Mouse (Mus musculus) limb, embryonic 14.5 days (tissue): ENCODE results near the gene Klc1. TPM values are rescaled to one million over a fixed set of nuclear protein-coding genes. Genes with fewer than 3 reads are reported as not detected.

Source experiments
- ATAC-seq: fragments of 200-750 bp; cut with Nextera tagmentation; 2 replicates; pipeline ENCODE4 v1.8.0; 2017; ENCODE audit warnings: low read depth, moderate number of reproducible peaks, moderate TSS enrichment; ENCODE audit not compliant: low FRiP score
- DNase-seq: peaks from one replicate; pipeline ENCODE4 v3.0.0-alpha.2; 2015; ENCODE audit warnings: low spot score
- H3K27ac ChIP-seq: fragments of 300-500 bp; sonication (generic); replicated peaks from 2 replicates; pipeline ENCODE4 v1.5.1; 2014; ENCODE audit warnings: low read depth, mild to moderate bottlenecking, low read length, moderate library complexity, mixed read lengths
- H3K27me3 ChIP-seq: fragments of 300-500 bp; sonication (generic); 2 replicates; pipeline ENCODE4 v1.6.1; 2014; ENCODE audit warnings: low read length, mixed read lengths; ENCODE audit not compliant: control insufficient read depth, insufficient read depth
- H3K36me3 ChIP-seq: fragments of 300-500 bp; sonication (generic); 2 replicates; pipeline ENCODE4 v1.6.1; 2014; ENCODE audit warnings: mild to moderate bottlenecking, low read length, moderate library complexity, mixed read lengths; ENCODE audit not compliant: control insufficient read depth, insufficient read depth
- H3K4me1 ChIP-seq: fragments of 300-500 bp; sonication (generic); 2 replicates; pipeline ENCODE4 v1.6.1; 2014; ENCODE audit warnings: antibody characterized with exemption, low read length, mixed read lengths; ENCODE audit not compliant: control insufficient read depth, insufficient read depth
- H3K4me2 ChIP-seq: fragments of 300-500 bp; sonication (generic); replicated peaks from 2 replicates; pipeline ENCODE4 v1.6.1; 2014; ENCODE audit warnings: low read depth, mild to moderate bottlenecking, low read length, moderate library complexity; ENCODE audit not compliant: severe bottlenecking
- H3K4me3 ChIP-seq: fragments of 300-500 bp; sonication (generic); replicated peaks from 2 replicates; pipeline ENCODE4 v1.5.1; 2014; ENCODE audit warnings: low read length
- H3K9ac ChIP-seq: fragments of 300-500 bp; sonication (generic); 2 replicates; pipeline ENCODE4 v1.6.1; 2014; ENCODE audit warnings: mild to moderate bottlenecking, low read depth, low read length, moderate library complexity; ENCODE audit not compliant: severe bottlenecking
- H3K9me3 ChIP-seq: fragments of 300-500 bp; sonication (generic); 2 replicates; pipeline ENCODE4 v1.6.1; 2016; ENCODE audit warnings: low read length; ENCODE audit not compliant: control insufficient read depth
- POLR2A ChIP-seq: fragments of 200-500 bp; IDR thresholded peaks from 2 replicates; pipeline ENCODE4 v1.8.0; 2012; ENCODE audit warnings: inconsistent platforms, mild to moderate bottlenecking, moderate library complexity, borderline replicate concordance; ENCODE audit not compliant: insufficient read depth, insufficient read length; ENCODE audit errors: extremely low read depth
- WGBS: fragments of 180-500 bp; shearing (Covaris S2); extraction: QIAGEN DNeasy Blood & Tissue Kit; methylation state at CpG from one replicate; pipeline ENCODE4 v1.1.7; 2014; 5-methylcytosine and 5-hydroxymethylcytosine counted together
- polyA plus RNA-seq, 2 experiments: library from polyadenylated mRNA; depleted of rRNA in 1 of 2; stranded (reverse) in 1 of 2; unstranded in 1 of 2; fragments of >200 nt; fragmentation: Nextera tagmentation in 1 of 2; extraction: Ambion mirVana in 1 of 2; gene quantifications; 2 replicates each; pipeline versions ENCODE4 v1.2.1 to v1.2.3; 2012 to 2014

Klc1 gene
- polyA plus RNA-seq, 2 experiments, result 104 to 137 TPM

DNA sequence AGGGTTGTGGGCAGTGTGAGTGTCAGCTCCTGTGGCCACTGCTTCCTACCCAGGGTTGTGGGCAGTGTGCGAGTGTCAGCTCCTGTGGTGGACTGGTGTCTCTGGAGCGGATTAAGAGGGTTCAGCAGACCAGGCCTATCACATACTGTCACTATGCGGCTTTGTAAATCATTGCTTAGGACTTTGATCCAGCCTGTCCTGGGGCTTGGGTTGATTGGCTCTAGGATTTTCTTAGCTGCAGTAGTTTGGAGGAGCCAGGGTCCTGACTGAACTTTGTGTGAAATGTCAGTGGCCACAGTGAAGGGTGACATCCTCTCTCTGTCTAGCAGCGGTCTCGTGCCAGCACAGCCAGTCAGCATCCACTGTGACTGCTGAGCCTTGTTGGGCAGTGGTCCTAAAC is 31.4 kb downstream of the Klc1 start:
- no peak overlapping the region for H3K9ac ChIP-seq
- no peak overlapping the region for H3K27ac ChIP-seq
- no peak overlapping the region for H3K4me2 ChIP-seq
- no peaks in the 10 kb centered on the region for H3K4me1 ChIP-seq
- TF ChIP-seq POLR2A, result no peak
- no peaks in the 10 kb centered on the region for H3K27me3 ChIP-seq
- H3K4me3 ChIP-seq, result no peak overlapping the region
- H3K9me3 ChIP-seq, result no peaks in the 10 kb centered on the region
- 83% methylated on average over 5 of the region's 5 CpGs for WGBS
- DNase-seq (no peak), ATAC-seq (no peak)
- peaks cover 98% of the 10 kb centered on the region for H3K36me3 ChIP-seq

DNA sequence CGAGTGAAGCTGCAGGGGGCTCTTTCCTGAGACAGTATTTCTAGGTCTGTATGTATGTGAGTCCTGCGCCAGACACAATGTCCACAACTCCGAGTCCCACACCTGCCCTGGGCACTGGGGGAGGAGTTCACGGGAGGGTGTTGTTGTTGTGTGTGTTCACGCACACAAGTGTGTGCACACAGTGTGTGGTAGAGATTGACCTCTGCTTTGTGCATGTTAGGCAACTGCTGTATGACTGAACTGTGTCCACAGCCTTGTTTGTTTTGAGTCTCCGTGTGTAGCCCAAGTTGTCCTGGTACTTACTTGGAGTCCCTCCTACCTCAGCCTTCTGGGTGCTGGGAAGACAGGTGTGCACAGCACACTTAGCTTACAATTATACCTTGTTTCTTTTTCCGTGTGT is 32.0 kb downstream of the Klc1 start:
- no peak for TF ChIP-seq POLR2A
- no peak overlapping the region for H3K4me3 ChIP-seq
- H3K36me3 ChIP-seq, result peaks cover 98% of the 10 kb centered on the region
- H3K27ac ChIP-seq, result no peak overlapping the region
- DNase-seq (no peak), ATAC-seq (no peak)
- 95% methylated on average over 7 of the region's 7 CpGs for WGBS
- no peak overlapping the region for H3K9ac ChIP-seq
- H3K9me3 ChIP-seq, result no peaks in the 10 kb centered on the region
- no peak overlapping the region for H3K4me2 ChIP-seq
- H3K27me3 ChIP-seq, result no peaks in the 10 kb centered on the region
- no peaks in the 10 kb centered on the region for H3K4me1 ChIP-seq

- WGBS, result 91% methylated on average over 13 of the region's 13 CpGs
- no peaks in the 10 kb centered on the region for H3K4me1 ChIP-seq
- no peak for TF ChIP-seq POLR2A
These were observed 32.9 kb downstream of the Klc1 start for GRCm38 (mm10) chr12:111791474-111792104.

GRCm38 (mm10) chr12:111794102-111794501 is 35.5 kb downstream of the Klc1 start:
- WGBS, result 84% methylated on average over 21 of the region's 22 CpGs
- H3K27ac ChIP-seq, result no peak overlapping the region
- no peak for TF ChIP-seq POLR2A
- no peaks in the 10 kb centered on the region for H3K4me1 ChIP-seq
- DNase-seq (no peak), ATAC-seq (no peak)
- no peaks in the 10 kb centered on the region for H3K27me3 ChIP-seq
- no peak overlapping the region for H3K4me3 ChIP-seq
- H3K9me3 ChIP-seq, result no peaks in the 10 kb centered on the region
- H3K36me3 ChIP-seq, result peaks cover 94% of the 10 kb centered on the region
- no peak overlapping the region for H3K4me2 ChIP-seq
- H3K9ac ChIP-seq, result no peak overlapping the region

More at GRCm38 (mm10) chr12:111791474-111792104, 32.9 kb downstream of the Klc1 start:
- Histone ChIP-seq H3K27ac (no peak overlapping the region), H3K27me3 (no peaks in the 10 kb centered on the region), H3K36me3 (peaks cover 98% of the 10 kb centered on the region), H3K4me3 (no peak overlapping the region), H3K9ac (no peak overlapping the region), H3K4me2 (no peak overlapping the region), H3K9me3 (no peaks in the 10 kb centered on the region)
- ATAC-seq, result no peak
- DNase-seq, result no peak

DNA sequence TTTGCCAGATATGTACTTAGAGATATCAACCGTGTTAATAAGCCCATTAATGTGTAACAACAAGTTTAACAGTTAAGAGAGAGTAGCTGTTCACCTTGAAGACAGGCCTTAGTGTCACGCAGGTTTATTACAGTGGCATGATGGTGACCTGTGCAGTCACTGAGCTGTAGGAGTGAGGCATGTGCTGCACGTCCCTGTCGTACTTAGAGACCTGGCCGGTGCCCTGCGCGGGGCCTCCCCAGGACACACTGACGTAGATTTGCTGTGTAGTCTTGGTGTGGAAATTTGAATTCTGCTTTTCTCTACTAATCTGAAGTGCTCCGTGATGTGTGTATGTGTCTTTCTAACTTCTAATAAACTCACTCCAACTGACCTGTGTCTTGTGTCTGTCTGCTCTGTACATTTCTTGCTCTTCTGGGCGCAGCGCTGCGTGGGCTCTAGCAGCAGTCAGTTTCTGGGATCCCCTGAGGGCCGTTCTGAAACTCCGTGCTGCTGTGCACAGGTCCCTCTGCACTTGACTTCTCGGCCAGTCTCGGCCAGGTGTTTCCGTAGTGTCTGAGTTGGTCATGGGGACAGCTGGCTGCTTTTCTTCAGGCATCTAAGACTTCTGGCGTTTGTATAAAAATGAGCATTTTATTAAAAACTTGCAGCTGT is 36.0 kb downstream of the Klc1 start:
- no peaks in the 10 kb centered on the region for H3K9me3 ChIP-seq
- no peak overlapping the region for H3K4me3 ChIP-seq
- no peaks in the 10 kb centered on the region for H3K27me3 ChIP-seq
- no peak overlapping the region for H3K4me2 ChIP-seq
- peaks cover 93% of the 10 kb centered on the region for H3K36me3 ChIP-seq
- no peak for TF ChIP-seq POLR2A
- ATAC-seq (no peak), DNase-seq (no peak)
- no peak overlapping the region for H3K27ac ChIP-seq
- H3K9ac ChIP-seq, result no peak overlapping the region
- H3K4me1 ChIP-seq, result no peaks in the 10 kb centered on the region
- 88% methylated on average over 18 of the region's 18 CpGs for WGBS
